Mouse (Mus musculus) CH12.LX (cell line): ENCODE measurements around the gene Smarca1. TPM values are rescaled to one million over a fixed set of nuclear protein-coding genes. Genes with fewer than 3 reads are reported as not detected.

Experiments used
- DNase-seq: peaks from one replicate; pipeline ENCODE4 v3.0.0-alpha.2; 2013; ENCODE audit errors: extremely low read depth
- H3K27ac ChIP-seq: 2 replicates; pipeline ENCODE4 v1.5.1; 2012; ENCODE audit warnings: low read depth, mild to moderate bottlenecking, control low read depth, moderate library complexity; ENCODE audit not compliant: insufficient read depth
- H3K27me3 ChIP-seq: replicated peaks from 2 replicates; pipeline ENCODE3; 2012; ENCODE audit warnings: inconsistent platforms
- H3K36me3 ChIP-seq, 2 experiments: replicated peaks in 1 of 2; 2 replicates each; pipeline versions ENCODE3 to v1.6.1; 2012; ENCODE audit warnings: inconsistent platforms in 1 of 2, low read length in 1 of 2, mild to moderate bottlenecking in 1 of 2, mixed read lengths in 1 of 2, moderate library complexity in 1 of 2; ENCODE audit not compliant: control insufficient read depth in 1 of 2, insufficient read depth in 1 of 2
- H3K4me1 ChIP-seq, 2 experiments: 2 replicates each; pipeline ENCODE4 v1.6.1; 2012; ENCODE audit warnings: inconsistent platforms in 1 of 2, moderate library complexity in 1 of 2; ENCODE audit not compliant: insufficient read depth in 2 of 2, control insufficient read depth in 1 of 2
- H3K4me2 ChIP-seq: 2 replicates; pipeline ENCODE4 v1.6.1; 2012; ENCODE audit warnings: low read depth, mild to moderate bottlenecking, control low read depth; ENCODE audit not compliant: poor library complexity, insufficient read depth, severe bottlenecking
- H3K4me3 ChIP-seq, 3 experiments: fragments of 150-350 bp in 1 of 3; sonication (generic) in 1 of 3; replicated peaks in 1 of 3; 2 replicates each; pipeline versions ENCODE3 to v1.5.1; 2011 to 2012; ENCODE audit warnings: low read depth in 2 of 3, low read length in 2 of 3, mild to moderate bottlenecking in 2 of 3, moderate library complexity in 2 of 3, control low read depth in 1 of 3, improper control_type of control experiment in 1 of 3, inconsistent platforms in 1 of 3, mixed read lengths in 1 of 3; ENCODE audit not compliant: poor library complexity in 1 of 3
- H3K79me2 ChIP-seq: replicated peaks from 2 replicates; pipeline ENCODE4 v1.6.1; 2012; ENCODE audit warnings: mild to moderate bottlenecking, moderate library complexity; ENCODE audit not compliant: control insufficient read depth, poor library complexity, insufficient read depth, severe bottlenecking; ENCODE audit errors: extremely low read depth
- H3K9ac ChIP-seq: 2 replicates; pipeline ENCODE4 v1.6.1; 2012; ENCODE audit warnings: low read depth, mild to moderate bottlenecking, control low read depth, moderate library complexity; ENCODE audit not compliant: insufficient read depth
- H3K9me3 ChIP-seq: replicated peaks from 2 replicates; pipeline ENCODE3; 2012; ENCODE audit warnings: low read length, inconsistent platforms, mixed read lengths
- CHD2 ChIP-seq: IDR thresholded peaks from 2 replicates; pipeline ENCODE4 v1.6.1; 2011; ENCODE audit warnings: low read length, improper control_type of control experiment
- CTCF ChIP-seq, 2 experiments: IDR thresholded peaks in 1 of 2; conservative IDR thresholded peaks in 1 of 2; 2 replicates each; pipeline ENCODE4 v1.5.1; 2011 to 2012; ENCODE audit warnings: low read depth in 2 of 2, low read length in 2 of 2, improper control_type of control experiment in 1 of 2, inconsistent platforms in 1 of 2, mild to moderate bottlenecking in 1 of 2, moderate library complexity in 1 of 2
- E2F4 ChIP-seq: IDR thresholded peaks from 2 replicates; pipeline ENCODE4 v1.6.1; 2011; ENCODE audit warnings: low read depth, low read length, improper control_type of control experiment; ENCODE audit not compliant: insufficient replicate concordance
- ELF1 ChIP-seq: IDR thresholded peaks from 2 replicates; pipeline ENCODE4 v1.6.1; 2014; ENCODE audit warnings: low read depth, mild to moderate bottlenecking, inconsistent platforms, low read length, improper control_type of control experiment
- ETS1 ChIP-seq: conservative IDR thresholded peaks from 2 replicates; pipeline ENCODE4 v1.6.1; 2012; ENCODE audit warnings: low read depth, mild to moderate bottlenecking, inconsistent platforms, low read length, improper control_type of control experiment, moderate library complexity
- IRF4 ChIP-seq: IDR thresholded peaks from 2 replicates; pipeline ENCODE4 v1.6.1; 2014; ENCODE audit warnings: low read depth, mild to moderate bottlenecking, inconsistent platforms, low read length, improper control_type of control experiment
- MAFK ChIP-seq: IDR thresholded peaks from 2 replicates; pipeline ENCODE4 v1.6.1; 2011; ENCODE audit warnings: low read length, improper control_type of control experiment; ENCODE audit not compliant: insufficient replicate concordance
- MAX ChIP-seq: IDR thresholded peaks from 2 replicates; pipeline ENCODE4 v1.6.1; 2011; ENCODE audit warnings: low read length, improper control_type of control experiment
- MXI1 ChIP-seq: IDR thresholded peaks from 2 replicates; pipeline ENCODE4 v1.6.1; 2011; ENCODE audit warnings: mild to moderate bottlenecking, low read depth, low read length, improper control_type of control experiment
- RCOR1 ChIP-seq: conservative IDR thresholded peaks from 2 replicates; pipeline ENCODE4 v1.6.1; 2012; ENCODE audit warnings: low read depth, mild to moderate bottlenecking, inconsistent platforms, low read length, improper control_type of control experiment
- SMC3 ChIP-seq: IDR thresholded peaks from 2 replicates; pipeline ENCODE4 v1.6.1; 2011; ENCODE audit warnings: low read depth, low read length, improper control_type of control experiment
- TBP ChIP-seq: conservative IDR thresholded peaks from 2 replicates; pipeline ENCODE4 v1.6.1; 2011; ENCODE audit warnings: low read depth, low read length, improper control_type of control experiment
- USF1 ChIP-seq: IDR thresholded peaks from 2 replicates; pipeline ENCODE4 v1.6.1; 2014; ENCODE audit warnings: low read depth, mild to moderate bottlenecking, inconsistent platforms, low read length, improper control_type of control experiment
- ZC3H11A ChIP-seq: IDR thresholded peaks from 2 replicates; pipeline ENCODE4 v1.6.1; 2012; ENCODE audit warnings: low read depth, mild to moderate bottlenecking, inconsistent platforms, low read length, improper control_type of control experiment
- ZMIZ1 ChIP-seq: IDR thresholded peaks from 2 replicates; pipeline ENCODE4 v1.6.1; 2012; ENCODE audit warnings: low read depth, mild to moderate bottlenecking, inconsistent platforms, low read length, improper control_type of control experiment
- dilution Hi-C: fragments of 300-500 bp; cut with MboI; formaldehyde crosslinking; loops from 2 replicates; pipeline ENCODE4 v1.14.3; 2020; ENCODE audit warnings: low sequenced_read_pairs; ENCODE audit not compliant: extremely low pct_unique_long_range_greater_than_20kb, extremely low pct_ligation_motif_present
- in situ Hi-C: fragments of 300-500 bp; cut with MboI; formaldehyde crosslinking; loops from 3 replicates; pipeline ENCODE4 v1.14.3; 2019; ENCODE audit warnings: low sequenced_read_pairs, low pct_ligation_motif_present, low pct_unique_long_range_greater_than_20kb, mixed read lengths
- polyA plus RNA-seq: library from polyadenylated mRNA; unstranded; fragments of >175 nt; gene quantifications from 2 replicates; pipeline ENCODE4 v1.2.1, GENCODE M21; 2012; ENCODE audit warnings: low read depth; ENCODE audit not compliant: insufficient read length
- total RNA-seq, 2 experiments: library from RNA; depleted of rRNA; stranded (reverse); fragments of 300-350 nt in 1 of 2; fragments of >200 nt in 1 of 2; gene quantifications; 2 replicates each; pipeline ENCODE4 v1.2.3; 2012 to 2014

Smarca1 gene
- total and polyA plus RNA-seq, 3 experiments, result 0.28 to 0.46 (median 0.42) TPM

- Histone ChIP-seq H3K79me2 (no peaks in the 10 kb centered on the region), H3K36me3 (peaks cover 0 to 20% of the 10 kb centered on the region in 2 experiments), H3K27ac (no peak overlapping the region), H3K9ac (no peak overlapping the region), H3K4me2 (no peak overlapping the region), H3K4me3 (no peak overlapping the region), H3K27me3 (no peaks in the 10 kb centered on the region), H3K4me1 (no peaks in the 10 kb centered on the region), H3K9me3 (no peaks in the 10 kb centered on the region)
- in situ Hi-C loops, result no loop called here
- TF ChIP-seq SMC3 (no peak), TBP (no peak), RCOR1 (no peak)
- DNase-seq, result no peak
- dilution Hi-C loops, result no loop called here
These were observed 44.1 kb upstream of the Smarca1 start for GRCm38 (mm10) chrX:47936885-47937284.

- TF ChIP-seq ZC3H11A (no peak), MAX (no peak), E2F4 (no peak), TBP (no peak), CHD2 (no peak), ELF1 (no peak), IRF4 (no peak), USF1 (no peak), CTCF (conservative IDR thresholded peaks at IDR 0.05 in 1 of 2, IDR thresholded peaks at IDR 0.05 in 1 of 2; ENCODE audit: low read depth in 2 of 2, low read length in 2 of 2) (no peak), ZMIZ1 (no peak), MXI1 (no peak)
These were observed 41.6 kb upstream of the Smarca1 start for GRCm38 (mm10) chrX:47934352-47934751.

DNA sequence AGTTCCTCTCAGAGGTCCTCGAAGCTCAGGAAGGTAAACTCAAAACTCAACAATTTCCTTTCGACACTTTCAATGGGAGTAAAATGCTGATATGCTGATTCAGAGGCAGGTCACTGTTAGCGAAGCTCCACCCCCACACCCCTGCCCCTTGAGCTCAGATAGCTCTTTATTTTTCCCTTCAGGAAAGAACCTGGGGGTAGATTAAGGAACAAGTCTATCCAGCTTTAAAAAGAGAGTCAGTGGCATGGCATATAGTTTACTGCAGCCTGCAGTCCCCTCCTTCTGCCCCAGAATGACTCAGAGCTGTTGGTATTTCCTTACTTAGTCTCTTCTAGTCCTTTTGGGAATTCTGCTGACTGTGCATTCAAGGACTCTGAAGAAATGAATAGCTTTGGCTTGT is 37.7 kb upstream of the Smarca1 start:
- Histone ChIP-seq H3K4me3 (no peak overlapping the region), H3K4me1 (peaks cover 0 to 9% of the 10 kb centered on the region in 2 experiments; a peak in 2 of 4 replicates), H3K9me3 (no peaks in the 10 kb centered on the region), H3K27ac (no peak overlapping the region), H3K27me3 (no peaks in the 10 kb centered on the region), H3K36me3 (peaks cover 2 to 25% of the 10 kb centered on the region in 2 experiments), H3K4me2 (no peak overlapping the region), H3K79me2 (no peaks in the 10 kb centered on the region), H3K9ac (no peak overlapping the region)
- no peak for DNase-seq
- in situ Hi-C loops (no loop called here), dilution Hi-C loops (no loop called here)
- TF ChIP-seq MAFK (0 out of 2 replicates have a peak, but pooled peaks have one; percentile 33), ETS1 (no peak)

More at GRCm38 (mm10) chrX:47934352-47934751, 41.6 kb upstream of the Smarca1 start:
- in situ Hi-C loops (no loop called here), dilution Hi-C loops (no loop called here)
- no peak overlapping the region for H3K27ac ChIP-seq
- H3K9me3 ChIP-seq, result no peaks in the 10 kb centered on the region
- H3K4me1 ChIP-seq, result no peaks in the 10 kb centered on the region
- H3K9ac ChIP-seq, result no peak overlapping the region
- no peak for DNase-seq
- H3K36me3 ChIP-seq, result peaks cover 0 to 27% of the 10 kb centered on the region in 2 experiments
- no peak overlapping the region for H3K4me2 ChIP-seq
- no peaks in the 10 kb centered on the region for H3K79me2 ChIP-seq
- H3K4me3 ChIP-seq, result no peak overlapping the region
- no peaks in the 10 kb centered on the region for H3K27me3 ChIP-seq
